Mouse (Mus musculus): Measurements from ENCODE around the gene Coasy. TPM values are rescaled to one million over a fixed set of nuclear protein-coding genes. Genes with fewer than 3 reads are reported as not detected.

Gene Coasy
- total and polyA plus RNA-seq, 2 experiments, result 84.0 to 182 TPM

DNA sequence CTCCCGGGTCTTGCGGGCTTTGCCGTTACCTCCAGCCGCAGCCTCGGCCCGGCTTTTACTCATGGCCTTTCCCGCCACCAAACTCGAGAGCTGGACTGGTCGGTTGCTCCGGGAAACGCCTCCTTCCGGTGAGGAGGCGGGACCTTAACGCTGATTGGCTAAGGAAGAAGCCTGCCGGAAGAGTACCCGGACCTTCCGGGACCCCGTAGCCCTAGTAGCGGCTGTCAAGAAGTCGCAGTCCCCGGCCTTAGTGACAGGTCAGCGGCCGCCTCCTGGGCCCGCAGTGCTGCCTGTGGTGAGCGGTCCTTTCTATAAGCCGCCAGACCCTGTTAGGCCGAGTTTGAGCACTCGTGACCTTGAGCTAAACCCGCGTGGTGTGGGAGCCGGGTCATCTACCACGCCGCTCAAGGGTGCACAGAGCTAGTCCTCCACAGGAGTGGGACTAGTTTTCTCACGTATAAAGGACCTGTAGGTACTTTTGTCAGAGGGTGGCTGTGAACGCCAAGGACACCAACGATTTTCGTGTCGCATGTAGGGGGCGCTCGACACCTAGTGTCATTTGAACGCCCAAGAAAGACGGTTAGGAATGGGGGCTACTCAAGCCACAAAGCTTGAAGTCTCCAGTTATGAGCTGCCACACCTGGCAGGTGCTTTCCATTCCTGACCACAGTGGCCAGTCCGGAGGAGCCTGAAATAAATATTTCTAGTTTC, 13.1 kb downstream of the Coasy start, which contains the start of gene Psmc3ip:
Psmc3ip (minus strand) TSS at position 123 of the 711 bp plus-strand sequence.
- peak; percentile 83 for DNase-seq (ENCODE audit: extremely low read depth, low read depth, low spot score)
- H3K79me2 ChIP-seq (ENCODE audit: control insufficient read depth, insufficient read depth, low read length), result no peaks in the 10 kb centered on the region
- H3K27me3 ChIP-seq (ENCODE audit: control insufficient read depth, insufficient read depth, low read length), result no peaks in the 10 kb centered on the region
- no peaks in the 10 kb centered on the region for H3K4me1 ChIP-seq (ENCODE audit: control insufficient read depth, insufficient read depth, low read length)
- WGBS, result under 1% methylated on average over 43 of the region's 43 CpGs
- peaks cover 48% of the 10 kb centered on the region for H3K36me3 ChIP-seq (ENCODE audit: control insufficient read depth, insufficient read depth, low read length)
- H3K27ac ChIP-seq (replicated peaks; ENCODE audit: insufficient read depth, low read depth, low read length), result peak within 1 kb of the TSS; percentile 96
- peak; percentile 87 for TF ChIP-seq CTCF (IDR thresholded peaks at IDR 0.05; ENCODE audit: low read depth, low read length)
- 0 out of 2 replicates have a peak, but pooled peaks have one; percentile 69 for TF ChIP-seq POLR2A (IDR thresholded peaks at IDR 0.05; ENCODE audit: extremely low read depth, insufficient read depth, low read length)
- H3K4me3 ChIP-seq (ENCODE audit: insufficient read depth, low read depth, low read length), result peak within 1 kb of the TSS; percentile 88
- peak within 1 kb of the TSS; percentile 94 for H3K9ac ChIP-seq (ENCODE audit: low read depth, low read length)

GRCm38 (mm10) chr11:101098231-101098630, 15.9 kb downstream of the Coasy start:
- H3K36me3 ChIP-seq (ENCODE audit: control insufficient read depth, insufficient read depth, low read length), result peaks cover 52% of the 10 kb centered on the region
- no peak for TF ChIP-seq POLR2A (IDR thresholded peaks at IDR 0.05; ENCODE audit: extremely low read depth, insufficient read depth, low read length)

GRCm38 (mm10) chr11:101103011-101103410, 20.6 kb downstream of the Coasy start:
- Histone ChIP-seq H3K9ac (ENCODE audit: low read depth, low read length) (no peak overlapping the region), H3K4me3 (ENCODE audit: insufficient read depth, low read depth, low read length) (no peak overlapping the region), H3K4me1 (ENCODE audit: control insufficient read depth, insufficient read depth, low read length) (no peaks in the 10 kb centered on the region), H3K79me2 (ENCODE audit: control insufficient read depth, insufficient read depth, low read length) (peaks cover 6% of the 10 kb centered on the region; the same call in 1 of the 2 replicates), H3K36me3 (ENCODE audit: control insufficient read depth, insufficient read depth, low read length) (peaks cover 65% of the 10 kb centered on the region), H3K27me3 (ENCODE audit: control insufficient read depth, insufficient read depth, low read length) (no peaks in the 10 kb centered on the region), H3K27ac (replicated peaks; ENCODE audit: insufficient read depth, low read depth, low read length) (no peak overlapping the region)
- no peak for TF ChIP-seq POLR2A (IDR thresholded peaks at IDR 0.05; ENCODE audit: extremely low read depth, insufficient read depth, low read length)
- TF ChIP-seq CTCF (IDR thresholded peaks at IDR 0.05; ENCODE audit: low read depth, low read length), result no peak
- 87% methylated on average over 5 of the region's 5 CpGs for WGBS
- no peak for DNase-seq (ENCODE audit: extremely low read depth, low read depth, low spot score)

More at GRCm38 (mm10) chr11:101098231-101098630, 15.9 kb downstream of the Coasy start:
- Histone ChIP-seq H3K9ac (ENCODE audit: low read depth, low read length) (no peak overlapping the region), H3K4me3 (ENCODE audit: insufficient read depth, low read depth, low read length) (no peak overlapping the region), H3K79me2 (ENCODE audit: control insufficient read depth, insufficient read depth, low read length) (no peaks in the 10 kb centered on the region), H3K27ac (replicated peaks; ENCODE audit: insufficient read depth, low read depth, low read length) (no peak overlapping the region), H3K4me1 (ENCODE audit: control insufficient read depth, insufficient read depth, low read length) (no peaks in the 10 kb centered on the region), H3K27me3 (ENCODE audit: control insufficient read depth, insufficient read depth, low read length) (no peaks in the 10 kb centered on the region)
- WGBS, result 93% methylated on average over 8 of the region's 8 CpGs
- no peak for DNase-seq (ENCODE audit: extremely low read depth, low read depth, low spot score)

DNA sequence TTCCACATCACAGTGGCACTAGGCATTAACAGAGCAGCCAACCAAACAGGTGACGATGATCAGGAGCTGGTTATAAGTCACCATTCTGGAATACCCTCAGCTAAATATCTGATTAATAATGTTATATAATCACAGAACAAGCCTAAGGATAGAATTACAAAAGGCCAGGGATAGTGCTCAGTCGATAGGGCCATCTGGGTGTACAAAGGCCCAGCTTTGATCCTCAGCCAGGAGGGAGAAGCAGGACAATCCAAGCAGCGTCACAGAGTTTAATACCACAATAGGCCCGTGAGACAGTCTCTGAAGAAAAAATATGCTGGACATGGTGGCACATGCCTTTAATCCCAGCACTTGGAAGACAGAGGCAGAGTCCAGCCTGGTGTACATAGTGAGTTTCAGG, 27.0 kb downstream of the Coasy start:
- Histone ChIP-seq H3K4me3 (ENCODE audit: insufficient read depth, low read depth, low read length) (no peak overlapping the region), H3K4me1 (ENCODE audit: control insufficient read depth, insufficient read depth, low read length) (peaks cover 11% of the 10 kb centered on the region), H3K27ac (replicated peaks; ENCODE audit: insufficient read depth, low read depth, low read length) (no peak overlapping the region), H3K79me2 (ENCODE audit: control insufficient read depth, insufficient read depth, low read length) (peaks cover 31% of the 10 kb centered on the region; the same call in 1 of the 2 replicates), H3K9ac (ENCODE audit: low read depth, low read length) (no peak overlapping the region), H3K36me3 (ENCODE audit: control insufficient read depth, insufficient read depth, low read length) (peaks cover 18% of the 10 kb centered on the region), H3K27me3 (ENCODE audit: control insufficient read depth, insufficient read depth, low read length) (no peaks in the 10 kb centered on the region)
- TF ChIP-seq CTCF (IDR thresholded peaks at IDR 0.05; ENCODE audit: low read depth, low read length) (no peak), POLR2A (IDR thresholded peaks at IDR 0.05; ENCODE audit: extremely low read depth, insufficient read depth, low read length) (no peak)
- WGBS, result 21% methylated on average over 4 of the region's 4 CpGs
- DNase-seq (ENCODE audit: extremely low read depth, low read depth, low spot score), result peak; percentile 55

DNA sequence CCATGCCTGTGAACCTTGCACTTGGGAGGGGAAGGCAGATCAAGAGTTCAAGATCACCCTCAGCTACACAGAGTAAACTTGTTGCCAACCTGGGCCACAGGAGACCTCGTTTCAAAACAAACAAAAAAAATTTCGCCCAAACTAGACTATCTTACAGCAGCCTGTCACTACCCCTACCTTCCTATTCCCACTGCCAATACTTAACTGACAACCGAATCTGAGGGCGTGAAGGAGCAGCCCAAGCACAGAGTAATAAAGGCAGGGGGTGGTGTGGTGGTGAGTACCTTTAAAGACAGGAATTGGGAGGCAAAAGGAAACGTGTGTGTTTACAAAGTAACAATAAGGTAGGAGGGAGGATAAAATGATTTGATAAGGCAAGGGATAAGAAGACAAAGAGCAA, 28.3 kb downstream of the Coasy start:
- peak; percentile 74 for DNase-seq (ENCODE audit: extremely low read depth, low read depth, low spot score)
- Histone ChIP-seq H3K36me3 (ENCODE audit: control insufficient read depth, insufficient read depth, low read length) (peaks cover 7% of the 10 kb centered on the region; the same call in 1 of the 2 replicates), H3K27me3 (ENCODE audit: control insufficient read depth, insufficient read depth, low read length) (no peaks in the 10 kb centered on the region), H3K79me2 (ENCODE audit: control insufficient read depth, insufficient read depth, low read length) (peaks cover 40% of the 10 kb centered on the region; the same call in 1 of the 2 replicates), H3K27ac (replicated peaks; ENCODE audit: insufficient read depth, low read depth, low read length) (peak overlapping the region; percentile 20), H3K4me1 (ENCODE audit: control insufficient read depth, insufficient read depth, low read length) (peaks cover 12% of the 10 kb centered on the region), H3K4me3 (ENCODE audit: insufficient read depth, low read depth, low read length) (no peak overlapping the region), H3K9ac (ENCODE audit: low read depth, low read length) (peak overlapping the region; percentile 30; the same call in 1 of the 2 replicates)
- TF ChIP-seq POLR2A (IDR thresholded peaks at IDR 0.05; ENCODE audit: extremely low read depth, insufficient read depth, low read length), result no peak
- TF ChIP-seq CTCF (IDR thresholded peaks at IDR 0.05; ENCODE audit: low read depth, low read length), result no peak
- WGBS, result 24% methylated on average over 5 of the region's 5 CpGs

GRCm38 (mm10) chr11:101111178-101111577, 28.8 kb downstream of the Coasy start:
- no peak overlapping the region for H3K9ac ChIP-seq (ENCODE audit: low read depth, low read length)
- TF ChIP-seq POLR2A (IDR thresholded peaks at IDR 0.05; ENCODE audit: extremely low read depth, insufficient read depth, low read length), result no peak
- no peak for TF ChIP-seq CTCF (IDR thresholded peaks at IDR 0.05; ENCODE audit: low read depth, low read length)
- 87% methylated on average over 4 of the region's 4 CpGs for WGBS
- no peaks in the 10 kb centered on the region for H3K27me3 ChIP-seq (ENCODE audit: control insufficient read depth, insufficient read depth, low read length)
- DNase-seq (ENCODE audit: extremely low read depth, low read depth, low spot score), result no peak
- peaks cover 13% of the 10 kb centered on the region for H3K4me1 ChIP-seq (ENCODE audit: control insufficient read depth, insufficient read depth, low read length)
- H3K36me3 ChIP-seq (ENCODE audit: control insufficient read depth, insufficient read depth, low read length), result peaks cover 5% of the 10 kb centered on the region; the same call in 1 of the 2 replicates
- H3K4me3 ChIP-seq (ENCODE audit: insufficient read depth, low read depth, low read length), result no peak overlapping the region
- peaks cover 43% of the 10 kb centered on the region; the same call in 1 of the 2 replicates for H3K79me2 ChIP-seq (ENCODE audit: control insufficient read depth, insufficient read depth, low read length)
- no peak overlapping the region for H3K27ac ChIP-seq (replicated peaks; ENCODE audit: insufficient read depth, low read depth, low read length)
